Mouse (Mus musculus) C2C12 (cell line): ENCODE data around the gene B3gnt3. TPM values are rescaled to one million over a fixed set of nuclear protein-coding genes. Genes with fewer than 3 reads are reported as not detected.

Experiments used
- H3K27me3 ChIP-seq: one replicate; pipeline ENCODE4 v1.6.1; 2011; ENCODE audit not compliant: control insufficient read depth, insufficient read depth, insufficient read length
- H3K36me3 ChIP-seq: one replicate; pipeline ENCODE4 v1.6.1; 2011; ENCODE audit not compliant: control insufficient read depth, insufficient read depth
- H3K4me3 ChIP-seq: one replicate; pipeline ENCODE4 v1.5.1; 2011; ENCODE audit warnings: mild to moderate bottlenecking, control low read depth; ENCODE audit not compliant: poor library complexity, insufficient read depth, severe bottlenecking
- H3K79me2 ChIP-seq: one replicate; pipeline ENCODE4 v1.6.1; 2011; ENCODE audit not compliant: control insufficient read depth, insufficient read depth
- H3K79me3 ChIP-seq: one replicate; pipeline ENCODE4 v1.6.1; 2011; ENCODE audit warnings: low read depth, control low read depth
- H3ac ChIP-seq: one replicate; pipeline ENCODE3; 2011; ENCODE audit warnings: low read depth; ENCODE audit not compliant: control insufficient read depth, insufficient read length
- CEBPB ChIP-seq: IDR thresholded peaks from one replicate; pipeline ENCODE4 v1.6.1; 2011; ENCODE audit warnings: low read depth, mild to moderate bottlenecking, control low read depth, moderate library complexity
- CTCF ChIP-seq: IDR thresholded peaks from one replicate; pipeline ENCODE4 v1.5.1; 2011; ENCODE audit not compliant: control insufficient read depth, insufficient read depth, insufficient read length
- FOSL1 ChIP-seq: IDR thresholded peaks from one replicate; pipeline ENCODE4 v1.8.0; 2011; ENCODE audit warnings: mild to moderate bottlenecking, low read length; ENCODE audit not compliant: poor library complexity, insufficient read depth, severe bottlenecking
- MAX ChIP-seq: IDR thresholded peaks from one replicate; pipeline ENCODE4 v1.6.1; 2011; ENCODE audit warnings: mild to moderate bottlenecking, control low read depth
- MYOD1 ChIP-seq: IDR thresholded peaks from one replicate; pipeline ENCODE4 v1.6.1; 2011; ENCODE audit warnings: low read depth; ENCODE audit not compliant: control insufficient read depth, insufficient read length
- MYOG ChIP-seq: IDR thresholded peaks from one replicate; pipeline ENCODE4 v1.6.1; 2011; ENCODE audit not compliant: control insufficient read depth, insufficient read length; ENCODE audit errors: extremely low read depth
- USF1 ChIP-seq: IDR thresholded peaks from one replicate; pipeline ENCODE4 v1.6.1; 2011; ENCODE audit warnings: low read depth, mild to moderate bottlenecking, control low read depth, moderate library complexity
- polyA plus RNA-seq: library from polyadenylated mRNA; unstranded; fragments of >200 nt; fragmentation: generic; extraction: Trizol; gene quantifications from one replicate; pipeline ENCODE4 v1.2.1, GENCODE M21; 2012; ENCODE audit warnings: missing spikeins

Gene B3gnt3
- polyA plus RNA-seq, 1 experiment: 0.02 TPM

GRCm38 (mm10) chr8:71731652-71732230 is 30.2 kb upstream of the B3gnt3 start:
- TF ChIP-seq MAX: no peak
- TF ChIP-seq USF1: no peak
- TF ChIP-seq CEBPB: no peak
- TF ChIP-seq CTCF: no peak
- no peak for TF ChIP-seq MYOG
- TF ChIP-seq FOSL1: no peak
- no peak for TF ChIP-seq MYOD1
- peaks cover 2% of the 10 kb centered on the region for H3K79me3 ChIP-seq
- H3K27me3 ChIP-seq: peaks cover 8% of the 10 kb centered on the region
- H3K4me3 ChIP-seq: no peak overlapping the region
- H3K36me3 ChIP-seq: no peaks in the 10 kb centered on the region
- H3ac ChIP-seq: no peak overlapping the region
- no peaks in the 10 kb centered on the region for H3K79me2 ChIP-seq

DNA sequence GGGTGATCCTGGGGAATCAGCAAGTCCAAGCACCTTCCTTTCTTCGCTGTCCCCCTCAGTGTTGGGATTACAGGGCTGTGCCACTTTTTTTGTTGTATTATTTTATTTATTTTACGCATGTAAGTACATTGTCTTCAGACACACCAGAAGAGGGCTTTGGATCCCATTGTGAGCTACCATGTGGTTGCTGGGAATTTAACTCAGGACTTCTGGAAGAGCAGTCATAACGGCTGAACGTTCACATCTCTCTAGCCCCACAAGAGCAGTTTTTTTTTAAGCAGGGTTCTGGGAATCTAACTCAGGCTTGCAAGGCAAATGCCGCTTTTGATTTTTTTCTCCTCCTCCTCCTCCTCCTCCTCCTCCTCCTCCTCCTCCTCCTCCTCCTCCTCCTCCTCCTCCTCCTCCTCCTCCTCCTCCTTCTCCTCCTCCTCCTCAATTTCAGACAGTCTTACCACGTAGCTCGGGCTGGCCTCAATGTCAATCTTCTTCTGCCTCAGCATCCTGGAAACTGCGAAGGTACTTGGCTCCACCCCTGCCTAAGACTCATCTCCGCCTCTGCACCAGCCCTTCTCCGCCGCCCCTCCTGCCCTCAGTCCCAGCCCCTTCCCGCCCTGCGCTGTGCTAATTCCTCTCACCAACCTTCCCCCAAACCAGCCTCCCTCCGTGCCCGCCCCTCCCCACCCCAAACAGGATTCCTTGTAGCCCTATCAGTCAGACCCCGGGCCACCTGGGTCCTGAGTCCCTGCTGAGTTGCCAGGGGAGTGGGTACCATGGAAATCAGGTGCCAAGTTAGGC is 27.4 kb upstream of the B3gnt3 start:
- Histone ChIP-seq H3K36me3 (no peaks in the 10 kb centered on the region), H3K79me3 (no peaks in the 10 kb centered on the region), H3K79me2 (no peaks in the 10 kb centered on the region), H3K4me3 (no peak overlapping the region), H3K27me3 (peaks cover 25% of the 10 kb centered on the region), H3ac (no peak overlapping the region)
- no peak for TF ChIP-seq CTCF
- TF ChIP-seq FOSL1: no peak
- TF ChIP-seq CEBPB: no peak
- TF ChIP-seq MAX: no peak
- no peak for TF ChIP-seq USF1
- TF ChIP-seq MYOG: no peak
- TF ChIP-seq MYOD1: no peak

GRCm38 (mm10) chr8:71728240-71728785 is 26.7 kb upstream of the B3gnt3 start:
- no peaks in the 10 kb centered on the region for H3K36me3 ChIP-seq
- TF ChIP-seq CEBPB (no peak), FOSL1 (no peak), USF1 (no peak)
- no peaks in the 10 kb centered on the region for H3K79me3 ChIP-seq
- H3K27me3 ChIP-seq: peaks cover 26% of the 10 kb centered on the region
- H3K4me3 ChIP-seq: no peak overlapping the region
- H3K79me2 ChIP-seq: no peaks in the 10 kb centered on the region
- H3ac ChIP-seq: no peak overlapping the region

DNA sequence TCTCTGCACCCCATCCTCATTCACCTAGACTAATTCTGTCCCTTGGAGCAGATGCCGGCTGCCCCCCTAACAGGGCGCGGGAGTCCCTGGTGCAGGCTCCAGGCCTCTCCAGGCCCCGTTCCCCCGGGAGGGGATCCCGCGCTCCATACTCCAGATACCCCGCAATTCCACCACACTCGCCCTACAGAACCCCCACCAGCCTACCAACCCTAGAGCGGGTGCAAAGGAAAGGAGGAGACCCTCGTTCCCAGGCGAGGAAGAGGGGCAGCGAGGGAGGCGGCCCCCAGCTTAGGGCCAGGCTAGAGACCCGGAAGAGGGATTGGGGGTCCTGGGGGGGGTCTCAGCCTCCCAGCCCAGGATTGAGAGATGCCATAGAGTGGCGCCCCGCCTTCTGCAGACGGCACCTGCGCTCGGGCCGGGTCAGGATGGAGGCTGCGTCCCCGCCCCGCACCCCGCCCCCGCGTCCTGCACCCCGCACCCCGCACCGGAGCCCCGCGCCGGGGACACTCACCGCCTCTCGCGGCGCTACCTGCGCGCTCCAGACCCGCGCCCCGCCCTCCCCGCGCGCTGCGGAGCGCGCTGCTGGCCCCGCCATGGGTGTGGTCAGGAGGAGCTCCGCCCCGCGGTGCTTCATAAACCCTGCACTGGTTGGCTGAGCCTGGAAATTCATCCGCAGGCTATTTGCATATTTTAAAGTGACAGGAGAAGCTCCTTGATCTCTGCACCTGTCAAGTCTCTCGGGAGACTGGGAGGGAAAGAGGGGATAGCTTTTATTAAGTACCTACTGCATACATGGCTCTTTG is 23.7 kb upstream of the B3gnt3 start, which contains the start of gene Fcho1:
TSS of gene Fcho1 (minus strand) at position 595 of the 803 bp plus-strand sequence.
- TF ChIP-seq USF1 (no peak), MAX (no peak), CEBPB (no peak), MYOG (no peak), CTCF (no peak), MYOD1 (no peak), FOSL1 (no peak)
- Histone ChIP-seq H3ac (no peak within 1 kb of the TSS), H3K79me3 (no peaks in the 10 kb centered on the region), H3K4me3 (no peak within 1 kb of the TSS), H3K79me2 (no peaks in the 10 kb centered on the region), H3K36me3 (no peaks in the 10 kb centered on the region), H3K27me3 (peaks cover 48% of the 10 kb centered on the region)

GRCm38 (mm10) chr8:71724389-71724788 is 22.8 kb upstream of the B3gnt3 start:
- Histone ChIP-seq H3K79me2 (no peaks in the 10 kb centered on the region), H3K4me3 (no peak overlapping the region), H3K79me3 (no peaks in the 10 kb centered on the region), H3ac (no peak overlapping the region), H3K27me3 (peaks cover 52% of the 10 kb centered on the region), H3K36me3 (no peaks in the 10 kb centered on the region)
- TF ChIP-seq USF1 (no peak), MYOD1 (no peak), MYOG (no peak), MAX (no peak), CTCF (no peak), CEBPB (no peak), FOSL1 (no peak)
